Mouse (Mus musculus) heart, embryonic 14.5 days (tissue): ENCODE results near the gene Immp2l. TPM values are rescaled to one million over a fixed set of nuclear protein-coding genes. Genes with fewer than 3 reads are reported as not detected.
A peak's percentile ranks its signal among the peaks of the same experiment; 100 is the strongest.

Experiments used
- ATAC-seq: fragments of 200-750 bp; cut with Nextera tagmentation; 2 replicates; pipeline ENCODE4 v1.8.0; 2017; ENCODE audit warnings: low read depth, moderate TSS enrichment; ENCODE audit not compliant: insufficient number of reproducible peaks, insufficient read depth, low FRiP score
- H3K27ac ChIP-seq, 2 experiments: fragments of 200-500 bp in 1 of 2; fragments of 300-500 bp in 1 of 2; sonication (generic) in 1 of 2; replicated peaks in 1 of 2; 2 replicates each; pipeline ENCODE4 v1.5.1; 2012 to 2014; ENCODE audit warnings: low read depth in 2 of 2, low read length in 2 of 2, control low read depth in 1 of 2, mild to moderate bottlenecking in 1 of 2, mixed read lengths in 1 of 2; ENCODE audit not compliant: control insufficient read depth in 1 of 2, insufficient read depth in 1 of 2
- H3K27me3 ChIP-seq: fragments of 300-500 bp; sonication (generic); 2 replicates; pipeline ENCODE4 v1.6.1; 2014; ENCODE audit warnings: mild to moderate bottlenecking, low read length, control low read depth; ENCODE audit not compliant: control insufficient read depth, insufficient read depth
- H3K36me3 ChIP-seq: fragments of 300-500 bp; sonication (generic); 2 replicates; pipeline ENCODE4 v1.6.1; 2014; ENCODE audit warnings: mild to moderate bottlenecking, control low read depth, low read length, mixed read lengths; ENCODE audit not compliant: control insufficient read depth, insufficient read depth
- H3K4me1 ChIP-seq, 2 experiments: fragments of 200-500 bp in 1 of 2; fragments of 300-500 bp in 1 of 2; sonication (generic) in 1 of 2; 2 replicates each; pipeline ENCODE4 v1.6.1; 2012 to 2014; ENCODE audit warnings: low read length in 2 of 2, control low read depth in 1 of 2, mixed read lengths in 1 of 2; ENCODE audit not compliant: control insufficient read depth in 2 of 2, insufficient read depth in 2 of 2
- H3K4me2 ChIP-seq: fragments of 300-500 bp; sonication (generic); 2 replicates; pipeline ENCODE4 v1.6.1; 2014; ENCODE audit warnings: mild to moderate bottlenecking, low read length
- H3K4me3 ChIP-seq, 2 experiments: fragments of 200-500 bp in 1 of 2; fragments of 300-500 bp in 1 of 2; sonication (generic) in 1 of 2; 2 replicates each; pipeline ENCODE4 v1.5.1; 2012 to 2014; ENCODE audit warnings: low read length in 2 of 2, mild to moderate bottlenecking in 2 of 2, control low read depth in 1 of 2, low read depth in 1 of 2, moderate library complexity in 1 of 2; ENCODE audit not compliant: control insufficient read depth in 1 of 2, insufficient read depth in 1 of 2
- H3K9ac ChIP-seq: fragments of 300-500 bp; sonication (generic); 2 replicates; pipeline ENCODE4 v1.6.1; 2014; ENCODE audit warnings: mild to moderate bottlenecking, low read length
- H3K9me3 ChIP-seq: fragments of 300-500 bp; sonication (generic); 2 replicates; pipeline ENCODE4 v1.6.1; 2016; ENCODE audit warnings: low read length, control low read depth; ENCODE audit not compliant: control insufficient read depth
- WGBS: fragments of 180-500 bp; shearing (Covaris S2); extraction: QIAGEN DNeasy Blood & Tissue Kit; methylation state at CpG from one replicate; pipeline ENCODE4 v1.1.7; 2014; 5-methylcytosine and 5-hydroxymethylcytosine counted together
- polyA plus RNA-seq: library from polyadenylated mRNA; unstranded; fragments of >200 nt; fragmentation: Nextera tagmentation; extraction: Ambion mirVana; gene quantifications from 2 replicates; pipeline ENCODE4 v1.2.1, GENCODE M21; 2014

The Immp2l gene
- polyA plus RNA-seq, 1 experiment from 2014 or later: 11.4 TPM

DNA sequence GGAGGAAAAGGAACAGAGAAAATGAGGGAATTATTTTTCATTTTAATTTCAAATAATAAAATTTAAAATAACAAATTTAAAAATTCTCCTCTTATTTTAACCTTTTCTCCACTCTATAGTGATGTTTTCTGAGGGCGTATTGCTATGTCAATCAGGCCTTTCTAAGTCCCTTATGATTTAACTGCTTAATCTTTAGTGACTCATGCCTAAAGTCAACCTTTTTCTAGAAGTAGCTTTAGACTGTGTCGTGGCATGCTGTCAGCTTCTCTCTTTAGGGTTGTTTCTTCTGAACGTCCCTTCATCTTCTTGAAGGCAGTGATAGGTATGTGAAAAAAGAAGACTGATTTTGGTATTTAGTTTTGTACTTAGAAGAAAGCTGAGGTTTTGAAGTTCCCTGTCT is 214.0 kb downstream of the Immp2l start:
- no peaks in the 10 kb centered on the region for H3K36me3 ChIP-seq
- H3K4me1 ChIP-seq: no peaks in the 10 kb centered on the region
- ATAC-seq: no peak
- H3K9me3 ChIP-seq: no peaks in the 10 kb centered on the region
- no peak overlapping the region for H3K4me3 ChIP-seq
- H3K27ac ChIP-seq: no peak overlapping the region
- H3K9ac ChIP-seq: no peak overlapping the region
- no peaks in the 10 kb centered on the region for H3K27me3 ChIP-seq
- H3K4me2 ChIP-seq: no peak overlapping the region
- WGBS: 64% methylated on average over 3 of the region's 3 CpGs

DNA sequence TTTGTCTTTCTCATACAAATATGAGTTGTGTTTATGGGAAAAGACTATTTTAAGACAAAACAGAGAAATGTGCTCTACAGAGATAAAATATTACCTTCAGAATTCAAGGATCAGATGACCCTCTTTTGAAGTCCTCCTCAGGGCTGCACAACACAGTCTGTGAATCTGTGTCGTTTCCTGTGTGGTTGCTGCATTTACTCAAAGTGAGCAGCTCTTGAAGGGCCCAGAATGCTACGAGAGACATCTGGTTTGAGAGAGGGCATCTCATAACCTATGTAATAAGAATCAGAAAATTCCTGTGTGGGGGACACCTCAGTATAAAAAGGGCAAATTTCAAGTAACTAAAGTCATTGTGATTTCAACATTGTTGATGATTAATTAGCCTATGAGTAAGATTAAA is 217.3 kb downstream of the Immp2l start:
- no peak overlapping the region for H3K4me2 ChIP-seq
- ATAC-seq: no peak
- H3K9ac ChIP-seq: no peak overlapping the region
- H3K27me3 ChIP-seq: no peaks in the 10 kb centered on the region
- no peaks in the 10 kb centered on the region for H3K4me1 ChIP-seq
- no peaks in the 10 kb centered on the region for H3K36me3 ChIP-seq
- WGBS: 51% methylated on average over 2 of the region's 2 CpGs
- H3K27ac ChIP-seq: no peak overlapping the region
- H3K4me3 ChIP-seq: no peak overlapping the region
- no peaks in the 10 kb centered on the region for H3K9me3 ChIP-seq

DNA sequence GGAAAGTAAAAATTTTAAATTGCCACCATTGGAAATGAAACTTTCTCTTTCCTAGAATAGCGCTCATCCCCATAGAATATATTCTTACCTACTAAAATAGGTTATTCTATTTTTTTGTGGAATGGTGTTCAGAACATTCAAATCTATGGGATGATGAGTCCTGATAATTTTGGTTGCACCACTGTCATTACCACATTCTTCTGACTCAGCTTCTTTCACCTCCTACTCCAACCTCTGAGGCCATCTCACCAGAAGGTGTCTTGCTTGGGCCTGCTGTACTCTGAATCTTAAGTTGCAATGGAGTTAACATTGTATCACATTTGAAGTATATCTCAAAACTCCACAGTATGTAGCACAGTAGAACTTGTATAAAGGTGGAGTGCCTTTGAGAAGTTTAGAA is 224.4 kb downstream of the Immp2l start:
- H3K9ac ChIP-seq: no peak overlapping the region
- no peak for ATAC-seq
- no peaks in the 10 kb centered on the region for H3K9me3 ChIP-seq
- H3K27ac ChIP-seq: no peak overlapping the region
- H3K4me3 ChIP-seq: no peak overlapping the region
- H3K4me1 ChIP-seq: no peaks in the 10 kb centered on the region
- no peaks in the 10 kb centered on the region for H3K36me3 ChIP-seq
- H3K4me2 ChIP-seq: no peak overlapping the region
- WGBS: 98% methylated on average over 1 of the region's 1 CpGs
- H3K27me3 ChIP-seq: no peaks in the 10 kb centered on the region

DNA sequence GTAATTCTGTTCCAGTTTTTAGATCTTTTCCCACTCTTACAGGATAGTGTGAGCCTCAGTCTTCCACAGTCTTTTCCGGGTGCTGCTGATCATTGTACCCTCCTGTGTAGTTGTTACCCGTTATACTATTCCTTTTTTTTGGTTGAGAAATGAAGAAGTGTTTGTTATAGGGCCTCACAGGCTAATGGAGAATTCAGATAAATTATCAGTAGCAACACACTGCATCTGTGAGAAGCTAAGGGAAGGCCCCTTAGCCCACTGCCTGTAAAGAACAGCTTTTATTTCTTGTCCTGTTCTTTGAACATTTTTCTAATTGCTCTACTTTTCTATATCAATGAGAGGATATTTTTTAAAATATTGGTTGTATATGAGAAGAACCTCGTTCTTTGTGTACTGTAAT is 226.2 kb downstream of the Immp2l start:
- Histone ChIP-seq H3K27me3 (no peaks in the 10 kb centered on the region), H3K9ac (no peak overlapping the region), H3K4me3 (no peak overlapping the region), H3K4me2 (no peak overlapping the region), H3K9me3 (no peaks in the 10 kb centered on the region), H3K27ac (no peak overlapping the region), H3K4me1 (no peaks in the 10 kb centered on the region), H3K36me3 (no peaks in the 10 kb centered on the region)
- no peak for ATAC-seq
- 71% methylated on average over 3 of the region's 3 CpGs for WGBS

DNA sequence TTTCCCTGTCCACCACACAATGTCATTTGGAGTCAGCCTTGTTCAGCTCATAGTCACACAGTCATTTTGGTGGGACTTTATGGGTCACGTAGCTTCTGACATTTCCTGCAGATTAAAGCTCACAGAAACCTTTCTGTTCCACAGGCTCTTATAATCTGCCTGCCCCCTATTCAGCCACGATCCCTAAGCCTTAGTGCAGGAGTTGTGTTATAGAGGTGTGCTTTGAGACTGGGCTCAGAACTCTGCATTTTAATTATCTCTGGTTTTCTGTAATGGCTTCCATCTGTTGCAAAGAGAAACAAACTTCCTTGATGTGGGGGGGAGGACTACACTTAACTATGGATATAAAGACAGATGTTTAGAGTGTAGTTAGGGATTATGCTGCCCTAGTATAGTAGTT is 234.0 kb downstream of the Immp2l start:
- WGBS: 65% methylated on average over 2 of the region's 2 CpGs
- ATAC-seq: no peak
- Histone ChIP-seq H3K4me1 (no peaks in the 10 kb centered on the region), H3K27me3 (no peaks in the 10 kb centered on the region), H3K9me3 (0 out of 2 replicates have a peak, but pooled peaks cover 6% of the 10 kb centered on the region), H3K4me2 (no peak overlapping the region), H3K9ac (no peak overlapping the region), H3K27ac (no peak overlapping the region), H3K36me3 (no peaks in the 10 kb centered on the region), H3K4me3 (no peak overlapping the region)

DNA sequence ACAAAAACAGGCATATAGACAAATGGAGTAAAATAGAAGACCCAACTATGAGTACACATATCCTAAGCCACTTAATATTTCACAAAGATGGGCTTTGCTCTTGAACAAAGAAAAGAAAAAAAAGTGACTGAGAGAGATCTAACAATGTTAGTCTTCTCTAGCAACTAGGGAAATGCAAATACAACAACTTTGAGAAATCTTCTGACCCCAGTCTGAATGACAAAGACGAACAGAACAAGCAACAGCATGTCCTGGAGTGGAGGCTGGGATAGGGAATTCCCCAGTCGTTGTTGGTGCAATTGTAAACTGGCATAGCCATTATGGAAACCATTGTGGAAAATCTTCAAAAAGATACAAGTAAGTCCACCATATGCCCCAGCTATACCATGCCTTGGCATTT is 235.7 kb downstream of the Immp2l start:
- Histone ChIP-seq H3K9ac (no peak overlapping the region), H3K9me3 (0 out of 2 replicates have a peak, but pooled peaks cover 6% of the 10 kb centered on the region), H3K4me2 (no peak overlapping the region), H3K4me3 (no peak overlapping the region), H3K36me3 (no peaks in the 10 kb centered on the region), H3K27me3 (no peaks in the 10 kb centered on the region), H3K4me1 (no peaks in the 10 kb centered on the region), H3K27ac (no peak overlapping the region)
- ATAC-seq: no peak
- 80% methylated on average over 2 of the region's 2 CpGs for WGBS

DNA sequence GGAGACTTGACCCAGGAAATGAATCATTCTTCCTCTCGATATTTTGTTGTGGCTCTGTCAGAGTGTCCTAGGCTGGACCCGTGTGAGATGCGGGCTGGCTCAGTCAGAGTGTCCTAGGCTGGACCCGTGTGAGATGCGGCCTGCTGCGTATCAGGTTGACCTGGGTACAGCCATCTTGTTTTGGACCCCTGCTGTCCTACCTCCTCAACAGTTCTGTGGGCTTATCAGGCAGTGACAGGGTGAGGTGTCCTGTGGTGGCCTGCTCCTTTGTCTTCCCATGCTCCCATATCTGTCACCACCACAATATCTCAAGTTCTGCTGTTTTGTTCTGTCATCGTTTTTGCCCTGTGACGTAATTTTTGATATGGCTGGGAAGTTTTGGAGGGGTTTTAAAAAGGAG is 250.2 kb downstream of the Immp2l start:
- Histone ChIP-seq H3K4me2 (no peak overlapping the region), H3K36me3 (no peaks in the 10 kb centered on the region), H3K9me3 (no peaks in the 10 kb centered on the region), H3K27ac (no peak overlapping the region), H3K9ac (no peak overlapping the region), H3K27me3 (no peaks in the 10 kb centered on the region), H3K4me3 (no peak overlapping the region), H3K4me1 (peaks cover 3 to 7% of the 10 kb centered on the region in 2 experiments; a peak in 3 of 4 replicates)
- 63% methylated on average over 8 of the region's 8 CpGs for WGBS
- no peak for ATAC-seq

DNA sequence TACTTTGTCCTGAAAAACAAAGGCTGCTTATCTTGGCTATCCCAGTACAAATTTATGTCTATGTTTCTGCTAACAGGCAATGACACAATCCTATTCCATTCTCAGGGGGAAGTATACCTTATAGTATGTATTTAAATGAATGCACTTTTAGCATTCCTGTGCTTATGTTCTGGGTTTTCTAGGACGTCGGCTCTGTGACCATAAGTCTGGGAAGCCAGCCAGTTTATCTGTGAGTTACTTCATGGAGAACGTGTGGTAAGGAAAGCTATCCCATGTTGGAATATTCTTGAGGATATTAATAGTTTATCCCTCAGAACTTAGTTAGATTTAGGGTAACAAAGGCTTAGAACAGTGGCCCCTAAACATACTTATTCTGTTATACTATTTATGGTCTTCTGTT is 251.5 kb downstream of the Immp2l start:
- Histone ChIP-seq H3K27ac (0 out of 4 replicates have a peak overlapping the region, but pooled peaks of 1 of the 2 experiments have one; percentile 2), H3K36me3 (no peaks in the 10 kb centered on the region), H3K9ac (no peak overlapping the region), H3K9me3 (no peaks in the 10 kb centered on the region), H3K4me3 (no peak overlapping the region), H3K4me1 (peaks cover 3 to 7% of the 10 kb centered on the region in 2 experiments; a peak in 3 of 4 replicates), H3K27me3 (no peaks in the 10 kb centered on the region), H3K4me2 (no peak overlapping the region)
- ATAC-seq: no peak
- WGBS: 6% methylated on average over 3 of the region's 3 CpGs
